Mouse (Mus musculus) stomach, postnatal 0 days (tissue): ENCODE data around the gene Ephx3.

Experiments
- CTCF ChIP-seq: IDR thresholded peaks from 2 replicates; pipeline ENCODE4 v1.5.1; 2016; ENCODE audit warnings: antibody characterized with exemption, low read depth, mild to moderate bottlenecking, moderate library complexity
- EP300 ChIP-seq: optimal IDR thresholded peaks from 2 replicates; pipeline ENCODE3; 2016; ENCODE audit warnings: antibody characterized with exemption

DNA sequence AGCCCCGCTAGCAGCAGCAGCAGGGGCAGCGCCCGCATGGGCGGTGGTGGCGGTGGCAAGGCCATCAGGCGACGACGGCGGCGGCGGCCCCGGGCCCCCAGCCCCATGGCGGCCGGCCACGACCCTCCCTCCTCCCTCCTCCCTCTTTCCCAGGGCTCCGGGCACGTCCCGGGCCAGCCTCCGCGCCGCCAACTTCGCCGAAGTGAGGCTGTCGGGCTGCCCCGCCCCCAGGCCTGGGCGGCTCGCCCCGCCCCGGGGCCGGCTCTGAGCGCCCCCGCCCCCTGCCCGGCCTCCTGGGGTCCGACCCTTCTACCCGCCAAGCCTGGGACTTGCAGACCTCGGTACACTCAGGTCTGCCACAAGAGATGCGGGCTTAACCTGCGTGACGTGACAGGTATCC is 22.7 kb downstream of the Ephx3 start, which contains the start of gene Notch3:
- TF ChIP-seq CTCF (no peak), EP300 (no peak)
